Mouse (Mus musculus): ENCODE measurements around the gene Nkd1.
A peak's percentile ranks its signal among the peaks of the same experiment; 100 is the strongest.

The Nkd1 gene

DNA sequence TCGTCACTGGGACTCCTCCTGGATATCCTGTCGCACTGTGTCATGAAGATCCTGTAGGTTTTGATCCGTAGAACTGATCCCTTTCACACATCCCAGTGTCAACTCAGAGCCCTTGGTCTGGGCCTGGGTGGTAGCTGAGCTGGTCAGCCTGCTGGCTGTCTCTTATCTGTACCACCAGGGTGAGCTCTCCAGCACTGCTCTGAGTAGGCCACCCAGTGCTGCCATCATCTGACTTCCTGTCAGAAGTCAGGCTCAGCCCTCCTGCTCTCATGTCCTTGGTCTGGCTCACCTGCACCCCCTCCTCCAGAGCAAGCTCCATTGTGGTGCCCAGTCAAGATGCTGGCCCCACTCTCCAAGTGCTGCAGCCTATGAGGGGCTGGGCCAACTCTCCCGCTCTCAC, 18.8 kb downstream of the Nkd1 start:
- peak; percentile 90 for DNase-seq

DNA sequence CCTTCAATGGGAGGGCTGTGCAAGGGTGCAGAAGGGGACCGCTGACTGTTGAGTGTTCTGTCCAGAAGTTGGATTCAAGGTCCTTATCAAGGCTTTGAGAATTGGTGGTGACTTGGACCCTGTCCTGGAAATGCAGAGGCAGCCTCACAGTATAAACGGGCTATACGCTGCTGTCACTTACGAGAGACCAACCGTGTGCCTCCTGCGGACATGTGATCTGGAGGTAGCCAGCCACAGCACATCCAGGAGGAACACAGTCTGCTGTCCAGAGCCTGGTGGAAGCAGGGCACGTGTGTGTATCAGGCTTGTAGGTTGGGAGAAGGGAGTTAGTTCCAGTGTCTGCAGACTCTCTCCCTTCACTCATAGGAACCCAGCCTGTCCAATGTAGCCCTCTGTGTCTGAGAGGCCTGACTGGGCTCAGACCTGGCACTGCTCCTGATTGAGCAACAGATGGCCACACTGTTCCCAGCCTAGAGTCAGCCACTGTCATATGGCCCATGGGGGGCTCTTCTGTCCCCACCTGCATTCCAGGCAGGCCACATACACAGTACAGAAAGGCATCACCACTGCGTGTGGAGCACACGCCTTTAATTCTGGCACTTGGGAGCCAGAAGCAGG, 21.6 kb downstream of the Nkd1 start:
- peak; percentile 91 for DNase-seq

DNA sequence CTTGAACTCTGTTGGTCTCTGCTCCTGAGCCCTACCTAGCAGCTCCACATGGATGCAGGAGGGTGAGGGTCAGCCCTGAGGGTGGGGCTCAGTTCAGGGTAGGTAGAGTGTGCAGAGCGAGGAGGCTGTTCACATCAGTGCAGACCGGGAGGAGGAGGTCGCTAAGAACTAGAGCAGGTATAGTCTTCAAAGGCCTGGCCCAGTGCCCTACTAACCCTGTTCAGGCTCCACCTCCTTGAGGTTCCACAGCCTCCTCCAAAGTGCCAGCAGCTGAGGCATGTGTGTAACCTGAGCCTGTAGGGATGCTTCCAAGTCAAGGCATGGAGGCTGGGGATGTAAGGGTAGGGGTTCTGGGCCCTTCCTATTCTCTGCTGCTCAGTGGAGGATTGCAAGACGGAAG, 23.5 kb downstream of the Nkd1 start:
- peak; percentile 87 for DNase-seq

DNA sequence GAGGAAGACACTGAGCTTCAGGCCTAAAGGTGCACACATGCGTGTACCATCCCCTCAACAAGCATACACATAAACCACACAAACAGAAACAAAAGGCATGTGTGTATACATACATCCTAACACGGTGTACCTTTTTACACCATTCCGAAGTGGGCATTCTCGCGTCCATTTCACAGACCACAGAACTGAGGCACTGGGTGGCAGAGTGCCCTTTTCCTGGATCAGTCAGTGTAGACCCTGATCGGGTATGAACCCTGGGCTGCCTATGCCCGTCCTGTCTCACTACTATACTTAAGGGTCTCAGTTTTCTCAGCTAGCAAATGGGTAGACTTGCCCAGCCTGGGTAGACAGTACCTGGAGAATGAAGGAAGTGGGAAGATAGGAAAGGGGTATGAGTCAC, 24.3 kb downstream of the Nkd1 start:
- peak; percentile 91 for DNase-seq

DNA sequence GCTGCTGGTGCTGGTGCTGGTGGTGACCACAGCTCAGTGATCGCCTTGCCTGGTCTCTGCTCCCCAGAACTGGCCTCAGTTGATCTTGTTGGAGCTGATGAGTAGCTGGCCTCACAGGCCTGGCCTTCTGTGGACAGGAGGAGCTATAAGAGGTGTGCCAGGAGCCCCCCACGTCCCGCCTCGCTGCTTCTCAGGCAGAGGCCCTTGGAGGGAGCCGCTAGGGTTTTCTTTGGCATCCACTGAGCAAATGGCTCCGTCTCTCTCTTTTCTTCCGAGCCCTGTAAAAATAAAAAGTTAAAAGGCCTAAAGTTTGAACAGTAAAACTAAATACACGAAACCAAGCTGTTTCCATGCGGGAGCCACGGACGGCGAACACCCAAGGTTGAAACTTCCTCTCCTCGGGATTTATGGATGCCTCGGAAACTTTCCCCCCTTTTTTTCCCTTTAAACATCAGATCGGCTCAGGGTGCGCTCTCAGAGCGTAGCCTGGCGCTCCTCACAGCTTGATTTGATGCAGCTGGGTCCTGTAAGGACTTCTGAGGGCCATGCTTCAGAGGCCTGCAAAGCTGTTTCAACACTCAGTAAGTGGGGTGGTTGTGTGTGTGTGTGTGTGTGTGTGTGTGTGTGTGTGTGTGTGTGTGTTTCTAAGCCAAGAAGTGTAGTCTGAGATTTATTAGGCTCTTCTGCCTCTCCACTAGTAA, 25.0 kb downstream of the Nkd1 start:
- DNase-seq: peak; percentile 96

DNA sequence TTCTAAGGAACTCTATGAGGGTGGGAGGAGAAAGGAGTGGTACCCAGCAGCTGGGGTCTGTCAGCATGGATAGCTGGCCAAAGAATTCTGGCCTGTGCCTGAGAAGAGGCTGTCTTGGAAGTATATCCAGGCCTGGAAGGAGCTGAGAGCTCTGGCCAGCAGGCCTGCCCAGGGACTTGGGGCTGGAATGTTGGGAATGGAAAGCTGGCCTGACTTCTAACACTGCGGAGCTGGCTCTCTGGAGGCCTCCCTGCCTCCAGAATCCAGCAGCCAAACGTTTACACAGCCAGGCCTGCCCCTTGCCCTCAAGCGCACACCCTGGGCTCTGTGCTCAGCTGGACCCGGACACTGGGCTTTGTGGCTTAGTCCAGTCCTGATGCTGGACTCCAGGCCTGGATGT, 34.5 kb downstream of the Nkd1 start:
- peak; percentile 99 for DNase-seq

DNA sequence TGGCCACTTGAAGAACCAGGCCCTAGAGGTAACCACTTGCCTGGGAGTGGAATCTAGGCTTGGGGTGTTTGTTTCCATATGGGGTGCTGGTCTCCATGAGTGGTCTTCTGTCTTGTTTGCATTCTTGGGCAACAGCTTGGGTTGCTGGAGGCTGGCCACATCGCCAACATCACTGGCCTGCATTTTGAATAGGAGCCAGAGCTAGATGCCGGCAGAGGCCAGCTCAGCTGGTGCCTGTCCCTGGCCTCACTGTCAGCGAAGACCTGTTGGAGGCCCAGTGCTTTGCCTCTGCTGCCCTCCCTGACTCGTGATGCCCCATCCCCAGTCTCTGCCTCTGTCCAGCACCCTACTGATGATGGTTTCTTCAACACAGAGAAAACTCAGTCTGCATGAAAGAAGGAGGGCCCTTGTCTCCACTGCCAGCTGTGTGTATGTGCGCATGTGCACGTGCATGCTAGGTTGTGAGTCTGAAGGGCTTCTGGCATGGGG, 38.9 kb downstream of the Nkd1 start:
- DNase-seq: no peak

GRCm38 (mm10) chr8:88561402-88561801, 40.2 kb downstream of the Nkd1 start:
- DNase-seq: peak; percentile 85

GRCm38 (mm10) chr8:88564256-88564903, 43.2 kb downstream of the Nkd1 start:
- DNase-seq: peak; percentile 93

DNA sequence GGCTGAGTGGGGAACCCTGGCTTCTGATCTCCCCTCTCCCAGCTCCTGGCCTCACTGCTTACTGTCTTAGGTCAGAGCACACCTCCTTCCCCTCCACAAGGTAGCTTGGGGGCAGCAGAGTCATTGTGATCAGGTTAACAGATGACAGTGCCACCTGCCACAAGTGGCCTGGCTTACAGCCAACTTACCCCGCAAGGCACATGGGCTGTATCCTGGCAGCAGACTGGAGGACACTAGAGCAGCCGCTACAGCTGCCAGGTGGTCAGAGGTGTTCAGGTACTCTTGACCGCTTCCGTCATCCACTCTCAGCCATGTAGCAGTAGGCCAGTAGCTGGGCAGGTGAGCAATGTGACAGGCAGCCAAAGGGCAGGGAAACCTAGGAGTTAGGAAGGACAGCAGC, 45.0 kb downstream of the Nkd1 start:
- peak; percentile 93 for DNase-seq

DNA sequence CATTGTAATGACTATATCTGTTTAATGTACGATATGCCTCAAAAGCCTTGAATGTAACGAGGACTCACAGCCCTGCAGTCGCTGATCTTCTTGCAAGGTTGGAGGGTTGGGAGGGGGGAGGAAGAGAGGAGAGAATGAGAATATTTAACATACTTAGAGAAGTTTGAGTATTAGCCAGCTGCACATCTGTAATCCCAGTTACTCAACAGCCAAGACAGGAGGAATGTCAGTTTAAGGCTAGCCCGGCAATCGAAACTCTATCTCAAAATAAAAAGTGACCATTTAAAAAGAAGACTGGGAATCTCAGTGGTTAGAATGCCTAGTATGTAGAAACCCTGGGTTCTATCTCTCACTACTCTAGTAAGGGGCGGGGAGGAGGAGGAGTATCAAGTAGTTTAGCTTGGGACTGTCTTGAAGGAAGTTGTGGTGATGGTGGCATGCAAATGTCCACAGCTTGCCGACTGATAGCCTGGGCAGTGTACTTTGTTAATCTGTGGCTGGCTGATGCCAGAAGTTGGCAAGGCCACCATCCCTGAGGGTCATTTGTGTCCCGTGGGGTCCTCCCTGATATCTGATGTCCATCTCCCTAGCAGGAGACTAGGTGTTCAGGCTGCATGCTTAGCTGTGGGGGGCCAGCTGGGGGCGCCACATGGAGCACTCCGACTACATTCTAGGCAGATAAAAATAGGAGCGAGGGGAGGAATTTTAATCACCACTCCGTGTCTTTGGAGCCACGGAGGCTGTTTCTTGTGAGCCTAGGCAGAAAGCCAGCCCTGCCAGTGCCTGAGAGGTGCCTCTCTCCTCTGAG, 46.4 kb downstream of the Nkd1 start:
- no peak for DNase-seq

DNA sequence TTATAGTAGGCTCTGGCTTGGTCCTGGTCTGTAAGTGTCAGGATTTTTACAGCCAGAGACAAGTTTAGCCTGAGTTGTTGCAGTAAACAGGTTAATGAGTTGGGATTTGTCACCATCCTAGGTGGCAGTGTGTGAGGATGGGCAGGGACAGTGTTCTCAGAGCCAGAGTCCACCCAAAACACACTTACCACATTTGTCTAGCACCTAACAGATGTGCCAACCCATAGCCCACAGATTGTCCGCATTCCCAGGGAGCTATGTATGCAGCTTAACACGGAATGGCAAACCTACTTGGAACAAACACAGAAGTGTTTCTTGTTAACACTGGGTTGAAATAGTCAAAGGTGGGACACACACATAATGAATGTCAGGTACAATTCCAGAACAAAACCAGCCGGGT, 47.1 kb downstream of the Nkd1 start:
- no peak for DNase-seq

- peak; percentile 92 for DNase-seq
Measured at GRCm38 (mm10) chr8:88569366-88569765, 48.2 kb downstream of the Nkd1 start.

DNA sequence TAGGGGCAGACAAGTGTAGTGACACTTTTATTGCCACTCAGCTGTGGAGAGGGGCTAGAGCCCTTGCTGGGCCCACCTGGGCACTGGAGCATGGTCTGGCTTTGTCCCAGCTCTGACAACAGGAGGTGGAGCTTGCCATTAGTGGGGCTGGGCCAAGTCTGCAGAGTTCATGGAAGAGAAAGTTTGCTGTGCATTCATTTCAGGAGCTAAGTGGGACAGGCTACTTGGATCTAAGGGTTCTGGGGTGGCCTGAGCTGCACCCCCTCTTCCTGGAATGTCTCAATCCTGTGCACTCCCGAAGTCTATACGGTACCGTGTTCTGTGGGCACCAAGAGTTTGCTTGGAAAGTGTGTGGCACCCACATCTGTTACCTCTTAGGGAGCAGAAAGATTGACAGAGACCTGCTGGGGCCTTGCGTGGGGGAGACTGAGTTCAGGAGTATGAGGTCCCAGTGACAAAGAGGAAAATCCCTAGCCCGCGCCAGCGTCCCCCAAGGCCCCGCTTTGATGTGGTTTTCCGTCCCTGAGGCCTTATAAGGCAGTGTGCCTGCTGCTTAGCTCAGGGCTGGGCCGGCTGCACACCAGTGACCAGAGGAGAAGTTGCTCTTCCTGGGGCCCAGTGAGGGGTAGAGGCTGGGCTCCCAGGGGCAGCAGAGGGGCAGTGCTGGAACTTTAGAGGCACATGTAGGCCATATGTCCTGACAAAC, 49.3 kb downstream of the Nkd1 start:
- no peak for DNase-seq

- DNase-seq: peak; percentile 92
Measured at GRCm38 (mm10) chr8:88571434-88572184, 50.5 kb downstream of the Nkd1 start.

GRCm38 (mm10) chr8:88572185-88572909, 51.2 kb downstream of the Nkd1 start:
- DNase-seq: no peak

DNA sequence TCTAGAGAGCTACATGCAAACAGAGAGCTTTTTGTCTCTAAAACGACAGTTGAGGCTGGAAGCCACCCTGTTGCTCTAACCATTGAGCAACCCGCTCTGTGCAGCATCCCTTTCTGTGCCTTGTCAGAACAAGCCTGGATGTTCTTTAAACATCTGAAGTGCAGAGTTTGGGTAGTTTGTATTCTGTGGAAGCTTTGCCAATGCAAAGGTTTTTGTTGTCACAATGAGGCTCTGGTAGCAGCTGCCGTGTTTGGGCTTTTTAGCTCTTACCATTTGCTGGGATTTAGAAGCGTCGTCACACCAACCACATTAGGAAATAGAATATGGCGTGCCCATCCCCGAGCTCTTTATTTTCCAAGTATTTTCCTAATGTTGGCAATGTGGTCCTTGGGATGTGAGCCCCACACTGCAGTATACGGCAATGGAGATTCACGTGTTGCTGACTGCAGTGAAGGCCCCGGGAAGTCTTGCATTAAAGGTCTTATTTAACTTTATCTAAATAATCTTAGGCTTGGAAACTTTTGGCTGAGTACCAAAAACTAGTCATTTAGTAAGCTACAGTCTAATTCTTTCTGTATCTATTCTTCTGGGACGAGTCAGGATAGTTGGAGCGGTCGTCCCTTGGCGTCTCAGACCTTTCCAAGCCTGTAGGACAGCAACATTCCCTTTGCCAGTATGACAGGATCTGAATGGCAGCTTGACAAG, 51.9 kb downstream of the Nkd1 start:
- DNase-seq: no peak

- no peak for DNase-seq
Measured at GRCm38 (mm10) chr8:88574975-88575374, 53.8 kb downstream of the Nkd1 start.

- peak; percentile 97 for DNase-seq
Measured at GRCm38 (mm10) chr8:88576351-88577142, 55.4 kb downstream of the Nkd1 start.

DNA sequence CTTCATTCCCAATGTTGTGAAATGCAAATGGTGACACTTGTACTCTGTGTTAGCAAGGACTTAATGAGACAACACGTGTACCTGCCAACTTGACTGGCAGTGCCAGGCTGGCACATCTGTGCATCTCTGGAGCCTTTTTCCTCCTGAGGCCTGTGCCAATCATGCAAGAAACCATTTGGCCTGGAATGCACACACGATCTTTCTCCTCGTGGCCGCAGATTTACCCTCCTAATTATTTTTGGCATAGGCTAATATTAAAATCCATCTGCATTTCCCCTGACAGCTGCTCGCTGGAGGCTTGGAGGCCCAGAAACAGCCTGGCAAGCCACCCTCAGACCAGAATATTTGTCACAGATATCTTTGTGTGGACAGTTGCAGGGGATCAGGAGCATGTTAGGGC, 56.5 kb downstream of the Nkd1 start:
- no peak for DNase-seq

Measured in heart, adult 11 months (tissue).